Mouse (Mus musculus): ENCODE measurements around the gene 1700017D01Rik.
"Not testable (repeated sequence)": the region's sequence is repeated elsewhere in the genome, so short reads cannot be mapped to it uniquely, and the experiment has no call there.

DNA sequence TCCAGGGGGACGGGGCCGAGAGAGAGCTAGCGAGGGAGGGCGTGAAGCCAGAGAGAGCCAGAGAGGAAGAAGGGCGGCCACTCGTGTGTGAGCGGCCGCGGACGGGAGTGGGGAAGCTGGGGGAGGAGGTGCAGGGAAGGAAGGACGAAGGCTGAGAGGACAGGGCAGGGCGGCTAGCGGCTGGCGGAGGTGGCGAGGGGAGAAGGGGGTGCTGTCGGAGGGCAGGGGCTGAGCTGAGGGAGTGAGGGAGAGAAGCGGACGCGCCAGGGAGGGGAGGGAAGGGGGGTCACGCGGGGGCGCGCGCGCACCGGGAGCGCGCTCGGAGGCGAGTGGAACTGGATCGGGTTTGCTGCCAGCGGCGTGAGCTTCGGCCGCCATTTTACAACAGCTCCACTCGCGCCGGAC is 9.7 kb downstream of the 1700017D01Rik start:
- not testable (repeated sequence) for TF ChIP-seq CTCF (IDR thresholded peaks at IDR 0.05; ENCODE audit: extremely low read depth, insufficient read depth, insufficient read length, insufficient replicate concordance); POLR2A (IDR thresholded peaks at IDR 0.05; ENCODE audit: low read depth, low read length)

All from spleen, adult 2 months (tissue).